Mouse (Mus musculus) monocyte, adult 59 days (primary cell): ENCODE data around the gene Pttg1ip. TPM values are rescaled to one million over a fixed set of nuclear protein-coding genes. Genes with fewer than 3 reads are reported as not detected.

ENCODE experiments used
- total RNA-seq, 2 experiments: library from RNA; stranded (reverse); gene quantifications; one replicate each; pipeline ENCODE4 v1.2.4; 2023

The Pttg1ip gene
- total RNA-seq, result 100 to 1,000 TPM; 113 to 127 TPM

DNA sequence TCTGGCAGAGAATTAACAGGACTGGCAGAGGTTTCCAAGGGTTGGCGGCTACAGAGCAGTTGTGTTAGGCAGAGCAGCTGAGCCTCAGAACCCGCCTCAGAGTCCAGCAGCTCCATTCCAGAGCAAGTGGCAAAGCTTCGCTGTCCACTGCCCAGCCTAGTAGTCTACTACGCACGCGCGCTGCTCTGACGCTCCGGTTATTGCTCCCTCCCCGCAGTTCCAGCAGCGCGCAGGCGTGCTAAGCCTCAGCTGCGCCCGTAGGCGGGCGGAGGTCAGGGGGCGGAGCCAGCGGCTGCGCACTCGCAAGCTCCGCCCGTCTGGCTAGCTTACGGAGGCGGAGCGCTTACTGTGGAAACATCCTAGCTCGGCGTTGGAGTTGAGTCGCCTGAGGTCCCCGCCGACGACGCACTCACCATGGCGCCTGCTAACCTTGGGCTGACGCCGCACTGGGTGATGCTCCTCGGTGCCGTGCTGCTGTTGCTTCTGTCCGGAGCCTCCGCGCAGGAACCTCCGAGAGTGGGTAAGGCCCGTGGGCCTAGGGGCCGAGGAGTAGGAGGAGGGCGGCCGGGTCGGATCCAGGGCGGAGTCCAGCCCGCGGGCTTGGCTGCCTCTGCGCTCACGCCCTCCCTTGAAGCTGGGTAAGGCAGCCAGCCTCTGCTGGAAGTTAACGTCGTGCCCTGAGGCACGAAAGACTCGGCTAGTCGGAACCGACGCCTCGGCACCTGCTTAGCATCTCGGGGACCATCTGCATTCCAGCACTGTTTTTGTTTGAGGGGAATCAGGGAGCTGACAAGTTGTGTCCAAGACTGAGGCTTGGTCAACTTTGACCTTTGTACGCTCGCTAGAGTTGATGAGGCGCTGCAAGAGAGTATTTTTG, at the start of gene Pttg1ip:
TSS of gene Pttg1ip (plus strand) at position 313 of the 877 bp plus-strand sequence.

DNA sequence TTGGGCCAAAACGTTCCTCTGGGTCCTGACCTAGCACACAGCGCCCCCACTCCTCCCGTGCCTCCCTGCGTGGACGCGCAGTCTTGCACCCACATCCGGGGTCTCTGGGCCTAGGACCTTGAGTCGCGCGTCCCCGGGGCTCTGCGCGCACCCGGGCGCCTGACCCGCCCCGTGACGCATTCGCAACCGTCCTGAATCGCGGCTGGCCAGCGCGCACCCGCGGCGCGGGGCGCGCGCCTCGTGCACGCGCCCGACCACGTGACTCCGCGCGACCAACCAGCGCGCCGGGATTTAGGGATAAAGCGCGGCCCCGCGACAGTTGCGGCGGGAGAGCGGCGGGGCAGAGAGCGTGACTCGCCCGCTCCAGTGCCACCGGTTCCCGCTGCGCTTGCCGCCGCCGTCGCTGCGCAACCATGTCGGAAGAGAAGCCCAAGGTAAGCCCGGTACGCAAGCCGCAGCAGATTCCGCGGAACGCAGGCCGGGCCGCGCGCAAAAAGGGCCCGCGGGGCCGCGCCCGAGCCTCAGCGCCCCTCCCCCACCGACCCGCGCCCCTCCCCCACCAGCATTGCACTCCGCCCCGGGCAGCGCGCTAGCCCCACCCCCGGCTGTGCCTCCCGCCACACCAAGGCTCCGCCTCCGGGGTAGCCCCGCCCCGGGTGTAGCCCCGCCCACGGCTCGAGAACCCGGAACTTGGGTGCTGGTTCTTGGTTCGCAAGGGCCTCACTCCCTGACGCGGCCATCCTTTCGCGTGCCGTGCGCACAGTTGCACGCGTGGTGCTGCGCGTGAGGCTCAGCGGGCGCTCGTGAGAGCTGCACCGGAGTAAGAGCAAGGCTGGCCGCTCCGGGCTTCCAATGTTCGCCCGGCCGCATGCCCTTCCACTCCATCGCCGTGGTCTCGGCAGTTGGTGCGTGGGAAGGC, 24.6 kb downstream of the Pttg1ip start, which contains the start of the genes Sumo3 and Gm49325:
TSS of gene Sumo3 (plus strand) at position 190 of the 919 bp plus-strand sequence.
TSS of gene Gm49325 (plus strand) at position 290 of the 919 bp plus-strand sequence.

DNA sequence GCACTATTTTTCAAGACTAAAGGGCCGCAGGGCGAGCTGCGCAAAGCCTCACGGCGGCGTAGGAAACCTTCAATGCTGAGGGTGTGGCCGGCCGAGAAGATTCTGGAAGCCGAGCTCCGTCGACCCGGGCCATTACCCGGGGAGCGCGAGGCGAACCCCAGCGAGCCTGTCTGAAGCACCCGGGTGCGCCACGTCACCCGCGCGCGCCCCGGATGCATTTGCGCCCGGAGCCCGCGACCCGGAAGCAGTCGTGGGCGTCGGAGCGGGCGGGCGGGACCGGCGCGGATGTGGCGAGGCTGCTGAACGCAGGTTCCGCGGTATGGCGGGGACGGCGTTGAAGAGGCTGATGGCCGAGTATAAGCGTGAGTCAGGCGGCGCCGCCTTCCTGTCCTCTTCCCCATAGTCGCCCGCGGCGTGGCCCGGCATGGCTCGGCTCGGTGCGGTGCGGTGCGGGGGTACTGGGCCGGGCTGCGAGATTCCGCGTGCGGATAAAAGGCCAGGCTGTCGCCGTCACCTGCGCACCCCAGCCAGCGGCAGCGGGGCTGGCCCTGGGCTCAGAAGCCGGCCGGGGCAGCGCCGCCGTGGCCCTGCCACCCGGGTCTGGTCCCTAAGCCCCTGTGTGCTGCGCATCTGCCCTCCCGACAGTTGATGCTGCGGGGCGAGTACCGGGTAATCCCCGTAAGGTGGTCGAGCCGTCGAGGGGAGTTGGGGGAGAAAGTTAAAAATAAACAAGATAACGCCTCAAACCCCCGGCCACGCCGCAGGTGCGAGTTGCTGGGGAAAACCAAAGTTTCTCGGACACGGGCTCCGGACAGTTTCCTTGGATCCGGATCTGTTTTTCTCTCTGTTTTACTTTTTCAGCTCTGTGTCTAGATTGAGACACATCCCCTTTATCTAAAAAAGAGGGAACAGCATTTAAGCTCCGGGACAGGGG, 40.8 kb downstream of the Pttg1ip start, which contains the start of gene Ube2g2:
TSS of gene Ube2g2 (plus strand) at position 221 of the 934 bp plus-strand sequence.

Other genes starting within 250 kb of the Pttg1ip start
- 1 to 10 TPM in 1 of 2 experiments, under 1 TPM in 1; 0.43 to 1.8 TPM for gene Adarb1, start 163.4 kb upstream of the Pttg1ip start, total RNA-seq
- gene Fam207a, start 65.9 kb upstream of the Pttg1ip start, total RNA-seq, result 10 to 100 TPM; 19.2 to 24.2 TPM
- gene Itgb2, start 51.5 kb upstream of the Pttg1ip start, total RNA-seq, result 100 to 1,000 TPM; 854 to 921 TPM
- gene Sumo3, start 24.4 kb downstream of the Pttg1ip start, total RNA-seq, result 10 to 100 TPM; 76.0 to 76.6 TPM
- gene Gm49325, start 24.5 kb downstream of the Pttg1ip start, total RNA-seq, result 10 to 100 TPM in 1 of 2 experiments, 1 to 10 TPM in 1; 3.3 to 11.9 TPM
- gene Ube2g2, start 40.6 kb downstream of the Pttg1ip start, total RNA-seq, result 10 to 100 TPM; 43.6 to 54.7 TPM
- not detected for gene Tspear, start 104.8 kb downstream of the Pttg1ip start, total RNA-seq
- not detected for gene Gm19402, start 109.0 kb downstream of the Pttg1ip start, total RNA-seq
- gene Gm9508, start 115.5 kb downstream of the Pttg1ip start, total RNA-seq, result not detected
- gene Gm10272, start 124.9 kb downstream of the Pttg1ip start, total RNA-seq, result not detected
- not detected for gene Gm10024, start 129.7 kb downstream of the Pttg1ip start, total RNA-seq
- not detected for gene Gm10142, start 134.1 kb downstream of the Pttg1ip start, total RNA-seq
- not detected for gene Krtap12-1, start 138.9 kb downstream of the Pttg1ip start, total RNA-seq
- not detected for gene Gm10100, start 144.8 kb downstream of the Pttg1ip start, total RNA-seq
- gene Gm18596, start 160.9 kb downstream of the Pttg1ip start, total RNA-seq, result not detected
- not detected for gene Gm9736, start 169.6 kb downstream of the Pttg1ip start, total RNA-seq
- gene Gm3233, start 178.0 kb downstream of the Pttg1ip start, total RNA-seq, result not detected
- not detected for gene Gm3238, start 189.6 kb downstream of the Pttg1ip start, total RNA-seq
- not detected for gene Gm7138, start 195.2 kb downstream of the Pttg1ip start, total RNA-seq
- gene Gm3250, start 200.8 kb downstream of the Pttg1ip start, total RNA-seq, result not detected
- not detected for gene Gm7137, start 206.5 kb downstream of the Pttg1ip start, total RNA-seq
- gene Gm9639, start 213.4 kb downstream of the Pttg1ip start, total RNA-seq, result not detected
- gene Gm19668, start 217.4 kb downstream of the Pttg1ip start, total RNA-seq, result not detected
- not detected for gene Gm9507, start 230.1 kb downstream of the Pttg1ip start, total RNA-seq
- not detected for gene Gm2696, start 233.0 kb downstream of the Pttg1ip start, total RNA-seq
- not detected for gene Krtap10-4, start 245.4 kb downstream of the Pttg1ip start, total RNA-seq